Mouse (Mus musculus) kidney, postnatal 10 days (tissue): ENCODE measurements around the gene Sbf1.
A peak's percentile ranks its signal among the peaks of the same experiment; 100 is the strongest.

Source experiments
- DNase-seq: peaks from one replicate; pipeline ENCODE4 v3.0.0; 2021; ENCODE audit warnings: mixed read lengths

Gene Sbf1

GRCm38 (mm10) chr15:89315190-89315731, at the start of gene Sbf1:
Gene Sbf1, minus strand, starts transcription at chr15:89315311.
- peak; percentile 99 for DNase-seq

DNA sequence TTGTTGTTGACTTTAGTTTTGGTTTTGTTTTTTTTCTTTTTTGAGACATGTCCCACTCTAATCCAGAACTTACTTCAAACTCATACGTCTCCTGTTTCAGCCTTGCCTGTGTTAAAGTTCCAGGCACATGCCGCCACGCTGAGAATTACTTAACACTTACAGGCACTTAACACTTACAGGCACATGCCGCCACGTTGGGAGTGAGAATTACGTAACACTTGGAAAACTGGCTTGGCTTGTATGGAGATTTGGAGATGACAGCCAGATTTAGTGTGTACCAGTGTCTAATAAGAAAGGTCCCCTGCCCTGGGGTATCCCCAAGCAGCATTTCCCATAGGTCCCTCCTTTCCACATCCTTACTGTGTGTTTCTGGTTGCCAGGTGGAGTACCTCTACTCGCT, 47.9 kb upstream of the Sbf1 start:
- DNase-seq: no peak

DNA sequence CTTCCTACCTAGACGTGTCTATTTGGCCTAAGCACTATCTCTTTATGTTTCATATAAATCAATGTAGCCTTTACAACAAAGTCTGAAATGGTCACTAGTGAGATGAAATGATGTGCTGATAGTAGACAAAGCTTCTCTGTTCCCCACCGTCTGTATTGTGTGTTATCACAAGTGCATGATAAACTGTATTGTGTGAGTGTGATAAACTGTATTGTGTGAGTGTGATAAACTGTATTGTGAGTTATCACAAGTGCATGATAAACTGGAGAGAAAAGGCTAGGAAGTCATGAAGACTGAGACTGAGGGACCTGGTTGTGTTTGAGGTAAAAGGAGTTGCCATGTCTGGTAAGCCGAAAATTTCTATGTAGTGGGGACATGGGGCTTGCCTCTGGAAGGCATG, 43.7 kb upstream of the Sbf1 start:
- DNase-seq: no peak

DNA sequence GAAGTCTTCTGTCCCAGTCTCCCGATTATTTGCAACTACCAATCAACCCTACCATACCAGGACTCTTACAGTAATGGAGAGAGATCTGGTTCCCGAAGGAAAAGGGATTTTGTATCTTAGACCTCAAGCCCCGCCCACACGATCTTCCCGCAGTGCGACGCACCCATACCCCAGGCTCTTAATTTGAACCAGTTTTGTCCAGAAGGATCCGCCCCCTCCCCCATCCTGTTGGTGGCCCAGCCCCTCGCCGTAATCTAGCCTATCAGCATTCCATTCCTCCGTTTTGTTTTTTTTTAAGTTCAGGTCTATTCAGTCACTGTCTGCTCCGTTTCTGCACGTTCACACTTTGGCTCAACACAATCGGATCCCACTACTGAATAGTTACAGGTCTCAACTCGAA, 41.3 kb upstream of the Sbf1 start:
- DNase-seq: peak; percentile 94

DNA sequence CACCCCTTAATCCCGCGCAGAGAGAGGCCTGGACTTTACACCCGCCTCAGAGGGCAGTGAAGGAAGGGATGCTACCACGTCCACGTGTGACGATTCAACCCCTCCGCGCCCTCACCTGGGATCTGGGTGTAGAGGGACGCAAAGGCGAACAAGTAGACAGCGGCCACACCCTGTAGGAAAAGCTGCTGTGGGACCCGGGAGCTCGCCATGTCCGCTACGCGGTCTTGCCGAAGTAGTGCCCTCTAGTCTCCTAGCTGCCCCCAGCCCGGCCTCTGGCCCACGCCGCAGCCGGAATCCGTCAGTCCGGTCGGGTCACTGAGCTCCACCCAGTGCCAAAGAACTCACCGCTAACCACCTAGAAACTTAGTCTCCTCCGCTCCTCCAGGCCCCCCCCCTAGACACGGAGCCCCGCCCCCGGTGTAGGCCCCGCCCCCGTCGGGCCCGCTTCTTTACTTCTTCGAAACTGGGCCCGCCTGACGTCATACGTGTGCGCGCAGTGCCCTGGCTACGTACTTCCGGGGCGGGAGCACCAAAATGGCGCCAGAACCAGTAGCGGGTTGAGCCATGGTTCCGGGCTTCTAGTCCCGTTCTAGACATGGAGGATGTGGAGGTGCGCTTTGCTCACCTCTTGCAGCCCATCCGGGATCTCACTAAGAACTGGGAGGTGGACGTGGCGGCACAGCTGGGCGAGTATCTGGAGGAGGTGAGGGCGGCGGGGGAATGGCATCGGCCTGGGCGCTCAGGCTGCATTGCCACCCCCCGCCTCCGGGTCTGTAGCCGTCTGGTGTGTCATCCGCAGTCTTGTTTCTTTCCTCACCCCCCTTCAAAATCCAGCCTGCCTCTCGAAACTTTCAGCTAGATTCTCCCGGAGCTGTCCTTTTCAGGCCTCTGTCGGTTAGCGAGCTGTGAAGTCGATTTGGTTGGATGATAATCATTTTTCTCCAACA, 40.4 kb upstream of the Sbf1 start, which contains the start of the genes Lmf2 and Ncaph2:
Lmf2 (minus strand) TSS at position 419 of the 947 bp plus-strand sequence.
Ncaph2 (plus strand) TSS at position 479 of the 947 bp plus-strand sequence.
- DNase-seq: peak; percentile 98

- peak; percentile 22 for DNase-seq
Observed at GRCm38 (mm10) chr15:89354455-89354854, 39.3 kb upstream of the Sbf1 start.

GRCm38 (mm10) chr15:89353837-89354236, 38.7 kb upstream of the Sbf1 start:
- DNase-seq: no peak

- no peak for DNase-seq
Observed at GRCm38 (mm10) chr15:89352795-89353194, 37.7 kb upstream of the Sbf1 start.

DNA sequence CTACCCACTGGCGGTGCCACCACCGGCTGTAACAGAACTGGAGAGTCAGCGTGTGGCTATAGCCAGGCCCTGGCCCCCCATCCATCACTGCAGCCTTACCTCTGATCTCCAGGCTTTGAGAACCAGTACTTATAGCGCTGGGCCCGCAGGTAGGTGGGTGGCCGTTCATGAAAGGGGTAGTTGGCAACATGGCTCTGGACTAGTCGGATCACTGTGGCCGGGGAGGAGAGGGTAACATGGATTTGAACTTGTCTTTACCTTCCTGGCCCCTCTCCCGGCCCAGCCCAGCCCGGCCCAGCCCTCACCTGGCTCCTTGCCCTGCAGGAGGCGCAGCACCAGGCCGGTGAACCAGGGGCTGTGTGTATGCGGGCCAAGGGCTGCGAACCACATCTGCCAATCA, 36.9 kb upstream of the Sbf1 start:
- no peak for DNase-seq

DNA sequence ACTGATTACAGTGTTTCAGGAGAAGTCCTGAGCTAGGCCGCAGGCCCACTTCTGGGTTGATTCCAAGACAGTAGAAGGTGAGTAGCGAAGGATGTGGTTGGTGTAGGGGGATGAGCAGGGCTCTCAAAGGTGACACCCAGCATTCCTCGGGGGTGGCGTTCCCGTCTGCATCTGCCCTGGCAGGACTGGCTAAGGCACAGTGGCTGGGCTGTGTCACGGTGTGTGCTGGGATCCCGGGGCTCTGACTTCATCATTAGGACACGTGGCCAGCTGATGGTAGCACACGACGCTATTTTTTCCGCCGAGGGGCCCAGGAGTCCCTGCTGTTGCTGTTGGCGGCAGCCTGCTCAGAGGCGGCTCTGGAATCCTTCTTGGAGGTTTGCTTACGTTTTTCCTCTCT, 36.2 kb upstream of the Sbf1 start:
- DNase-seq: no peak

- DNase-seq: no peak
Observed at GRCm38 (mm10) chr15:89350447-89350846, 35.3 kb upstream of the Sbf1 start.

- DNase-seq: no peak
Observed at GRCm38 (mm10) chr15:89343325-89343724, 28.2 kb upstream of the Sbf1 start.

- no peak for DNase-seq
Observed at GRCm38 (mm10) chr15:89341678-89342077, 26.6 kb upstream of the Sbf1 start.

- no peak for DNase-seq
Observed at GRCm38 (mm10) chr15:89340136-89340535, 25.0 kb upstream of the Sbf1 start.

GRCm38 (mm10) chr15:89339696-89340095, 24.6 kb upstream of the Sbf1 start:
- no peak for DNase-seq

- DNase-seq: no peak
Observed at GRCm38 (mm10) chr15:89336422-89336821, 21.3 kb upstream of the Sbf1 start.

GRCm38 (mm10) chr15:89334774-89335537, 19.8 kb upstream of the Sbf1 start:
- DNase-seq: peak; percentile 21

DNA sequence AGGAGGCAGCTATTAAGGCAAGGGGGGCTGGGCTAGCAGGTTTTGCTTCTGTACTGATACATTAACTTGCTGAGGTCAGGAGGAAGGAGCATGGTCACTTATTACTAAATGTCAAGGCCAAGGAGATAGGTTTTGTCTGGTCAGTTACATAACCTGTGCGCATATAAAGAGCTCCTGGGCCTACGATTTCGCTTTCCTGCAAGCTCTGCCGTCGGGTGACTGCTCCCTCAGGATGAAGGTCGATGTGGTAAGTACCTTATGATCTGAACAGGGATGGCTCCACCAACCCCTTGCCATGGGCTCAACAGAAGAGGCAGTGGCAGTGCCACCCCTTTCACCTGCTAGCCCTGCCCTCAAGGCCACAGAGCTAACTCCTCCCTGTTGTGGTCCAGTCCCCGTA, 19.2 kb upstream of the Sbf1 start, which contains the start of gene Miox:
Miox (plus strand) TSS at position 128 of the 400 bp plus-strand sequence.
- DNase-seq: peak; percentile 58

DNA sequence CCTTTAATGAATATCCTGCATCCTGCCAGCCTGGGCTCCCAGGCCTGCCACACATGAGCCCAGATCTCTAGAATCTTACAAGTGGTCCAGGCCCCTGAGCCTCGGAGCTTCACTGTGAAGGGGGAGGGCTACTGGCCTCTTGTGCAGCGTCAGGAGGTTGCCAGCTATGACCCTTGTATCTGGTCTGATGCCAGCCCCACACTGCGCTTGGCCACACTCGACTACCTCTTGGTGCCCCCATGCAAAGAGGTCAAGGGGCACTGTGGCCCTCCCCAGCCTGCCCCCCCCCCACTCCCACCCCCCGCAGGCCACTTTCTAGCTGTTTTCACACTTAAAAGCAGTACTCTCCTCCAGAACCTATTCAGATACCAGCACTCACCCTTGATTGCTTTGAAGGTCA, 11.3 kb upstream of the Sbf1 start:
- peak; percentile 75 for DNase-seq

DNA sequence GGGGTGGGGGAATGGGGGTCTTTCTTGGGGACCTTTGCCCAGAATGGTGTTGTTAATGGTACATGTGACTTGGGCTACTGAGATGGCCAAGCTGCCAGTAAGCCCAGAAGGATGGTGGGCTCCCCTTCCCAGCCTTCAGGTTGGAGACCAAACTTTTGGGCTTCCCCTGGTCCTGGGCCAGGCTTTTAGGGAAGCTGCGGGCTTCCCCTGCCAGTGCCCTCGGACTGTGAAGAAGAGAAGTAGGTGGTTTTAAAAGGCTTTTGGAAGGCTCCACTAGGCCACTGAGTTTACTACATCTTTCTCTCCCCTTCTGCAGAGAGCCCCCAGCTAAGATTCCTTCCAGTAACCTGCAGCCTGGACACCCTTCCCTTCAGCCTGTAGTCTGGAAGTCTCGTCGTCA, 8.5 kb upstream of the Sbf1 start:
- no peak for DNase-seq

- DNase-seq: peak; percentile 31
Observed at GRCm38 (mm10) chr15:89322670-89323522, 7.8 kb upstream of the Sbf1 start, which contains the start of gene Adm2. Gene Adm2, plus strand, starts transcription at chr15:89322720.

DNA sequence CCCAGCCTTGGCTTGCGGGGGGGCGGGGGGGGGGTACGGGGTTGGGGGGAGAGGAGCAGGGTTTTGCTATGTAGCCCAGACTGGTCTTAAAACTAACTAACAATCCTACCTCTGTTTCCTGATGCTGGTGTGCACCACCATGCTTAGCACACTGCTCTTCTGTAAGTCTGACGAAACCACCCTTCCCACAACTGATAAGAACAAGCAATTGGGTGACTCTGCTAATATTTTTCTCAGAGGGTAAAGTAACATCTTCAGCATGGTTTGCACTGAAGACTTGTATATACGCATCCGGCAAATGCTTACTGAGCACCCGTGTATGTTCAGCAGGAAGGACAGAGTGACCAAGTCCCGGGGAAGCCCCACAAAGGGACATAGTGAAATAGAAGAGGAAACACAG, 6.2 kb upstream of the Sbf1 start:
- no peak for DNase-seq
